Mouse (Mus musculus): ENCODE measurements at regions not wholly inside any gene's neighbourhood (a gene's known extent, or its start where the extent isn't known, plus 50 kb on each side); places are given as distances from the start of the nearest gene placed in this dataset.

- TF ChIP-seq POLR2A (IDR thresholded peaks at IDR 0.05; ENCODE audit: control insufficient read depth, low read depth, low read length) (no peak), CTCF (IDR thresholded peaks at IDR 0.05; ENCODE audit: control insufficient read depth, insufficient read depth, insufficient replicate concordance, low read depth, low read length) (no peak)
Measured at GRCm38 (mm10) chr2:178698648-178699047, 268.3 kb downstream of the Cdh26 start.
